Mouse (Mus musculus) kidney, postnatal 25 days (tissue): ENCODE data around the gene Ptbp3.

Source experiments
- DNase-seq, 2 experiments: peaks; one replicate each; pipeline ENCODE4 v3.0.0; 2021; ENCODE audit warnings: mixed read lengths in 2 of 2

Gene Ptbp3

GRCm38 (mm10) chr4:59426429-59426828 lies 122.7 kb downstream of the Ptbp3 start:
- no peak for DNase-seq

GRCm38 (mm10) chr4:59422808-59423207 lies 126.4 kb downstream of the Ptbp3 start:
- DNase-seq, result no peak

GRCm38 (mm10) chr4:59422025-59422783 lies 127.0 kb downstream of the Ptbp3 start:
- no peak for DNase-seq
